In genomic region chr16:10786288-10786687, GRCm38 (mm10) we compare ENCODE assay signal across 7 mouse cellular contexts. TPM values are rescaled to one million over a fixed set of nuclear protein-coding genes. Genes with fewer than 3 reads are reported as not detected.
DNase-seq lines count a peak whose midpoint lies in the region; ATAC-seq lines count a peak whose summit lies in the region.

No protein-coding gene starts in this region.

- peak overlapping the region; percentile 67 for H3K9ac ChIP-seq in embryonic facial prominence, embryonic 11.5 days (replicated peaks; ENCODE audit: low read length)
- H3K9ac ChIP-seq in midbrain, embryonic 13.5 days (replicated peaks), result peak overlapping the region; percentile 71

- H3K4me2 ChIP-seq in embryonic facial prominence, embryonic 11.5 days (ENCODE audit: low read depth, low read length), result peak overlapping the region; percentile 98
- H3K4me2 ChIP-seq in midbrain, embryonic 13.5 days (replicated peaks), result peak overlapping the region; percentile 98

- H3K36me3 ChIP-seq in embryonic facial prominence, embryonic 11.5 days (replicated peaks; ENCODE audit: control insufficient read depth, insufficient read depth, low read depth, low read length), result no peaks in the 10 kb centered on the region
- H3K36me3 ChIP-seq in limb, embryonic 10.5 days, result no peaks in the 10 kb centered on the region
- no peaks in the 10 kb centered on the region for H3K36me3 ChIP-seq in midbrain, embryonic 13.5 days

- ATAC-seq in embryonic facial prominence, embryonic 11.5 days (replicated peaks; ENCODE audit: insufficient number of reproducible peaks, low FRiP score, low TSS enrichment, low read depth), result peak; percentile 31
- ATAC-seq in granulocyte monocyte progenitor cell, adult 5-6 weeks (replicated peaks; ENCODE audit: poor library complexity, severe bottlenecking), result peak; percentile 45
- peak; percentile 51 for ATAC-seq in midbrain, embryonic 13.5 days

- H3K27me3 ChIP-seq in embryonic facial prominence, embryonic 11.5 days (ENCODE audit: control insufficient read depth, insufficient read depth, low read length), result no peaks in the 10 kb centered on the region; the same call in 1 of the 2 replicates
- peaks cover 13% of the 10 kb centered on the region for H3K27me3 ChIP-seq in limb, embryonic 10.5 days (ENCODE audit: low read depth, poor library complexity, severe bottlenecking)
- H3K27me3 ChIP-seq in midbrain, embryonic 13.5 days, result peaks cover 26% of the 10 kb centered on the region

- peak; percentile 74 for DNase-seq in adrenal gland, postnatal 25 days
- DNase-seq in embryonic facial prominence, embryonic 11.5 days (ENCODE audit: low spot score), result peak; percentile 95
- peak; percentile 80 for DNase-seq in kidney, adult 11 months
- DNase-seq in limb, embryonic 10.5 days (ENCODE audit: low spot score), result peak; percentile 86
- peak; percentile 68 for DNase-seq in spleen, adult 12 weeks (ENCODE audit: low spot score)

- peak overlapping the region; percentile 94 for H3K27ac ChIP-seq in embryonic facial prominence, embryonic 11.5 days (replicated peaks; ENCODE audit: low read depth, low read length)
- H3K27ac ChIP-seq in limb, embryonic 10.5 days, result peak overlapping the region; percentile 94
- H3K27ac ChIP-seq in midbrain, embryonic 13.5 days, result peak overlapping the region; percentile 81

- H3K4me1 ChIP-seq in embryonic facial prominence, embryonic 11.5 days (ENCODE audit: control insufficient read depth, insufficient read depth, low read length), result peaks cover 4% of the 10 kb centered on the region; the same call in 1 of the 2 replicates
- H3K4me1 ChIP-seq in limb, embryonic 10.5 days, result peaks cover 66% of the 10 kb centered on the region
- peaks cover 29% of the 10 kb centered on the region for H3K4me1 ChIP-seq in midbrain, embryonic 13.5 days (replicated peaks)

- peak overlapping the region; percentile 66 for H3K4me3 ChIP-seq in embryonic facial prominence, embryonic 11.5 days (ENCODE audit: low read depth, low read length)
- peak overlapping the region; percentile 75 for H3K4me3 ChIP-seq in limb, embryonic 10.5 days
- peak overlapping the region; percentile 56 for H3K4me3 ChIP-seq in midbrain, embryonic 13.5 days (replicated peaks)

- WGBS in embryonic facial prominence, embryonic 11.5 days, result 2% methylated on average over 9 of the region's 9 CpGs
- 3% methylated on average over 9 of the region's 9 CpGs for WGBS in limb, embryonic 10.5 days
- 2% methylated on average over 9 of the region's 9 CpGs for WGBS in midbrain, embryonic 13.5 days

- no peaks in the 10 kb centered on the region for H3K9me3 ChIP-seq in embryonic facial prominence, embryonic 11.5 days (replicated peaks; ENCODE audit: control insufficient read depth, low read length)
- H3K9me3 ChIP-seq in limb, embryonic 10.5 days (replicated peaks), result no peaks in the 10 kb centered on the region
- H3K9me3 ChIP-seq in midbrain, embryonic 13.5 days, result no peaks in the 10 kb centered on the region

RNA-seq across cellular contexts. Expression of gene Socs1, which starts 1.0 kb away (rescaled TPM):
- 2.8 and 2.9 TPM in 2 replicates for total RNA-seq in adrenal gland, postnatal 25 days (2021)
- 5.4 and 5.8 TPM in 2 replicates for polyA plus RNA-seq in embryonic facial prominence, embryonic 11.5 days (2014; fragmentation: Nextera tagmentation; extraction: Ambion mirVana)
- 0.41 TPM in 1 of 2 replicates, not detected in the other for total RNA-seq in granulocyte monocyte progenitor cell, adult 5-6 weeks (2014; fragmentation: Nextera tagmentation)
- total RNA-seq in granulocyte monocyte progenitor cell, adult 5-6 weeks (2017), result 1.2 TPM in 2 replicates
- polyA plus RNA-seq in limb, embryonic 10.5 days (2016; fragmentation: Nextera tagmentation; extraction: Ambion mirVana), result 3.5 and 4.6 TPM in 2 replicates
- 1.3 and 2.3 TPM in 2 replicates for polyA plus RNA-seq in midbrain, embryonic 13.5 days (2015; fragmentation: Nextera tagmentation; extraction: Ambion mirVana)

RNA-seq across cellular contexts. Expression of gene Tnp2, which starts 2.2 kb away (rescaled TPM):
- total RNA-seq in adrenal gland, postnatal 25 days (2021), result not detected in 2 replicates
- not detected in 2 replicates for polyA plus RNA-seq in embryonic facial prominence, embryonic 11.5 days (2014; fragmentation: Nextera tagmentation; extraction: Ambion mirVana)
- total RNA-seq in granulocyte monocyte progenitor cell, adult 5-6 weeks (2014; fragmentation: Nextera tagmentation), result not detected in 2 replicates
- not detected in 2 replicates for total RNA-seq in granulocyte monocyte progenitor cell, adult 5-6 weeks (2017)
- polyA plus RNA-seq in limb, embryonic 10.5 days (2016; fragmentation: Nextera tagmentation; extraction: Ambion mirVana), result not detected in 2 replicates
- polyA plus RNA-seq in midbrain, embryonic 13.5 days (2015; fragmentation: Nextera tagmentation; extraction: Ambion mirVana), result not detected in 2 replicates

RNA-seq across cellular contexts. Expression of gene Prm3, which starts 4.4 kb away (rescaled TPM):
- total RNA-seq in adrenal gland, postnatal 25 days (2021), result not detected in 2 replicates
- polyA plus RNA-seq in embryonic facial prominence, embryonic 11.5 days (2014; fragmentation: Nextera tagmentation; extraction: Ambion mirVana), result not detected in 2 replicates
- total RNA-seq in granulocyte monocyte progenitor cell, adult 5-6 weeks (2014; fragmentation: Nextera tagmentation), result not detected in 2 replicates
- not detected in 2 replicates for total RNA-seq in granulocyte monocyte progenitor cell, adult 5-6 weeks (2017)
- not detected in 2 replicates for polyA plus RNA-seq in limb, embryonic 10.5 days (2016; fragmentation: Nextera tagmentation; extraction: Ambion mirVana)
- polyA plus RNA-seq in midbrain, embryonic 13.5 days (2015; fragmentation: Nextera tagmentation; extraction: Ambion mirVana), result not detected in 2 replicates

RNA-seq across cellular contexts. Expression of gene Prm2, which starts 9.6 kb away (rescaled TPM):
- total RNA-seq in adrenal gland, postnatal 25 days (2021), result not detected in 2 replicates
- polyA plus RNA-seq in embryonic facial prominence, embryonic 11.5 days (2014; fragmentation: Nextera tagmentation; extraction: Ambion mirVana), result not detected in 2 replicates
- not detected in 2 replicates for total RNA-seq in granulocyte monocyte progenitor cell, adult 5-6 weeks (2014; fragmentation: Nextera tagmentation)
- not detected in 2 replicates for total RNA-seq in granulocyte monocyte progenitor cell, adult 5-6 weeks (2017)
- not detected in 2 replicates for polyA plus RNA-seq in limb, embryonic 10.5 days (2016; fragmentation: Nextera tagmentation; extraction: Ambion mirVana)
- not detected in 2 replicates for polyA plus RNA-seq in midbrain, embryonic 13.5 days (2015; fragmentation: Nextera tagmentation; extraction: Ambion mirVana)

RNA-seq across cellular contexts. Expression of gene Prm1, which starts 19.4 kb away (rescaled TPM):
- total RNA-seq in adrenal gland, postnatal 25 days (2021), result not detected in 2 replicates
- not detected in 2 replicates for polyA plus RNA-seq in embryonic facial prominence, embryonic 11.5 days (2014; fragmentation: Nextera tagmentation; extraction: Ambion mirVana)
- total RNA-seq in granulocyte monocyte progenitor cell, adult 5-6 weeks (2014; fragmentation: Nextera tagmentation), result not detected in 2 replicates
- total RNA-seq in granulocyte monocyte progenitor cell, adult 5-6 weeks (2017), result not detected in 2 replicates
- polyA plus RNA-seq in limb, embryonic 10.5 days (2016; fragmentation: Nextera tagmentation; extraction: Ambion mirVana), result not detected in 2 replicates
- not detected in 2 replicates for polyA plus RNA-seq in midbrain, embryonic 13.5 days (2015; fragmentation: Nextera tagmentation; extraction: Ambion mirVana)

Comparison
In these comparisons a context has a peak if more than half of its experiments do, and no peak if none do; other contexts are left out.
1. Peak in every context shown above with its lines: DNase-seq, ATAC-seq, H3K4me3 ChIP-seq and H3K27ac ChIP-seq.